Mouse (Mus musculus): Measurements from ENCODE around the gene Ankrd49. TPM values are rescaled to one million over a fixed set of nuclear protein-coding genes. Genes with fewer than 3 reads are reported as not detected.

Gene Ankrd49
- 4.0 and 5.0 TPM in 2 replicates for polyA plus RNA-seq (2012; rRNA removed)

DNA sequence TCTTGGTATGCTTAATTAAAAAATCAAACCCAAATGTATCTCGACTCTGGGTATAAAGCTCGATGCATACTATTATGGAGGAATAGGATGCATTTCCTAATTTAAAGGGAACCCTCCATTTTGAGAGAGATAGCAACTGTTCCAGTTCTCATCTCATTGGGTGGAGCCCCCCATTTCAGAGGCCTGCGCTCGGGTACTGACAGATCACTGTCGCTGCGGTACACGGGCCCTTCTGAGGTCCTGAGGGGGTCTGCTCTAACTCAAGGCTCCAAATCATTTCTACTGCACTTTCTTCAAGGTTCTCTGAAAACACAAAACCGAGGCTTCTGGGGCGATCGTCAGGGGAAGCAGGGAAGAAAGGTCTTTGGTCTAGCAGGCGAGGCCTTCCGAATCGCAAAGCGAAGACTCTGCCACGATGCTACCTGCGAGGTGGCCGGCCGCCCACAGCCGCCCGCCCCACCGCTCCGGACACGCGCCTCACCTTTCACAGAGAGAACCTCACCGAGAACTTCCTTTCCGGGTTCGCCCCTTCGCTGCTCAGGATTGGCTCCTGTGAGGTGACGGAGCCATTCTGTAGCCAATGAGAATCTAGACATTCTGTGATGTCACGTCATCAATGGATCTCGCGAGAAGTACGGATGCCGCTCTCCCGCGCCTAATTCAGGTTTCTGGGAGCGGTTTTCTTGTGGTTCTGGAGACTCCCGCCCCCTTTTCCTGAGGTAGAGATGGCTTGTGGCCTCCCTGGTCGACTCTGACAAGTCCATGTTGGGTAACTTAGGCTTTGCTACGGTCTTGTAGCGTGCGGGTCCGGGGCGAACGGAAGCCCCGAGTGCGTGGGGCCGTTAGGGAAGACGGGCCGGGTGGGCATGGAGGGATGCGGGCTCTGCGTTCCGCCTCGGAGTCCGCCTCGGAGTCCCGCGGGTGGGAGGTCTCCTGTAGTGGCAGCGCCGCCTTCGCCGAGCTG is at the start of gene Ankrd49, which contains the start of gene Mre11a:
TSS of gene Ankrd49 (minus strand) at position 818 of the 964 bp plus-strand sequence.
TSS of gene Mre11a (plus strand) at position 616 of the 964 bp plus-strand sequence.
- peak; percentile 98 for DNase-seq
- peak within 1 kb of the TSS; percentile 99 for H3K4me3 ChIP-seq (ENCODE audit: insufficient read depth, low read depth, low read length)
- no peaks in the 10 kb centered on the region for H3K4me1 ChIP-seq (ENCODE audit: control insufficient read depth, insufficient read depth, low read length)
- under 1% methylated on average over 62 of the region's 62 CpGs for WGBS
- no peak for TF ChIP-seq POLR2A (IDR thresholded peaks at IDR 0.05; ENCODE audit: low read depth, low read length)
- no peak for TF ChIP-seq CTCF (conservative IDR thresholded peaks at IDR 0.05; ENCODE audit: insufficient read depth, insufficient read length, low read depth, low read length)
- peak within 1 kb of the TSS; percentile 96 for H3K27ac ChIP-seq (ENCODE audit: insufficient read depth, low read depth, low read length)
- H3K36me3 ChIP-seq (ENCODE audit: control insufficient read depth, insufficient read depth, low read length) = no peaks in the 10 kb centered on the region
- H3K27me3 ChIP-seq (replicated peaks; ENCODE audit: control insufficient read depth, insufficient read depth, low read length) = no peaks in the 10 kb centered on the region

GRCm38 (mm10) chr9:14832046-14832445 is 47.4 kb upstream of the Ankrd49 start:
- Histone ChIP-seq H3K36me3 (ENCODE audit: control insufficient read depth, insufficient read depth, low read length) (peaks cover 5% of the 10 kb centered on the region), H3K27me3 (replicated peaks; ENCODE audit: control insufficient read depth, insufficient read depth, low read length) (no peaks in the 10 kb centered on the region), H3K4me1 (ENCODE audit: control insufficient read depth, insufficient read depth, low read length) (no peaks in the 10 kb centered on the region), H3K4me3 (ENCODE audit: insufficient read depth, low read depth, low read length) (no peak overlapping the region), H3K27ac (ENCODE audit: insufficient read depth, low read depth, low read length) (no peak overlapping the region)
- TF ChIP-seq POLR2A (IDR thresholded peaks at IDR 0.05; ENCODE audit: low read depth, low read length) (no peak), CTCF (conservative IDR thresholded peaks at IDR 0.05; ENCODE audit: insufficient read depth, insufficient read length, low read depth, low read length) (peak; percentile 13; the same call in 1 of the 2 replicates)
- 88% methylated on average over 5 of the region's 5 CpGs for WGBS
- no peak for DNase-seq

GRCm38 (mm10) chr9:14827875-14828274 is 43.2 kb upstream of the Ankrd49 start:
- WGBS = 68% methylated on average over 2 of the region's 2 CpGs
- DNase-seq = no peak
- Histone ChIP-seq H3K27me3 (replicated peaks; ENCODE audit: control insufficient read depth, insufficient read depth, low read length) (no peaks in the 10 kb centered on the region), H3K4me1 (ENCODE audit: control insufficient read depth, insufficient read depth, low read length) (no peaks in the 10 kb centered on the region), H3K4me3 (ENCODE audit: insufficient read depth, low read depth, low read length) (no peak overlapping the region), H3K36me3 (ENCODE audit: control insufficient read depth, insufficient read depth, low read length) (peaks cover 2% of the 10 kb centered on the region; the same call in 1 of the 2 replicates), H3K27ac (ENCODE audit: insufficient read depth, low read depth, low read length) (no peak overlapping the region)
- TF ChIP-seq POLR2A (IDR thresholded peaks at IDR 0.05; ENCODE audit: low read depth, low read length) = no peak
- no peak for TF ChIP-seq CTCF (conservative IDR thresholded peaks at IDR 0.05; ENCODE audit: insufficient read depth, insufficient read length, low read depth, low read length)

DNA sequence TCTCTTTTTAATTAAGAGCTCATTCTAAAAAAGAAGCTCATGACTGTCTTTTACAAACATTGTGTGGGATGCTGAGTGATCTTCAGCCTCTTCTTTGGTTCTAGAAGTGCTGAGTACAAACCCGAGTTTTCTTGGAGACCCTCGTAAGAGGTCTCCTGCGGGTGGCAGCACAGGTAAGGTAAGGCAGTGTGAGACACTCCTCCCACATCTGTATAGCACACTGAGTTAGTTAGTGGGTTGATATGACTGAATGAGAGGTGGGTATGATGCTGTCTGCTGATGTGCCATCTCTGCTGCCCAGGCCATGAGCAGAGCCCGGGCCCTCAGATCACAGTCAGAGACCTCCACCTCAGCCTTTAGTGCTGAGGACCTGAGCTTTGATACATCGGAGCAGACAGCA is 40.2 kb upstream of the Ankrd49 start:
- Histone ChIP-seq H3K36me3 (ENCODE audit: control insufficient read depth, insufficient read depth, low read length) (peaks cover 4% of the 10 kb centered on the region), H3K4me3 (ENCODE audit: insufficient read depth, low read depth, low read length) (no peak overlapping the region), H3K27me3 (replicated peaks; ENCODE audit: control insufficient read depth, insufficient read depth, low read length) (no peaks in the 10 kb centered on the region), H3K27ac (ENCODE audit: insufficient read depth, low read depth, low read length) (no peak overlapping the region), H3K4me1 (ENCODE audit: control insufficient read depth, insufficient read depth, low read length) (no peaks in the 10 kb centered on the region)
- 85% methylated on average over 5 of the region's 5 CpGs for WGBS
- DNase-seq = no peak
- TF ChIP-seq POLR2A (IDR thresholded peaks at IDR 0.05; ENCODE audit: low read depth, low read length) (no peak), CTCF (conservative IDR thresholded peaks at IDR 0.05; ENCODE audit: insufficient read depth, insufficient read length, low read depth, low read length) (no peak)

DNA sequence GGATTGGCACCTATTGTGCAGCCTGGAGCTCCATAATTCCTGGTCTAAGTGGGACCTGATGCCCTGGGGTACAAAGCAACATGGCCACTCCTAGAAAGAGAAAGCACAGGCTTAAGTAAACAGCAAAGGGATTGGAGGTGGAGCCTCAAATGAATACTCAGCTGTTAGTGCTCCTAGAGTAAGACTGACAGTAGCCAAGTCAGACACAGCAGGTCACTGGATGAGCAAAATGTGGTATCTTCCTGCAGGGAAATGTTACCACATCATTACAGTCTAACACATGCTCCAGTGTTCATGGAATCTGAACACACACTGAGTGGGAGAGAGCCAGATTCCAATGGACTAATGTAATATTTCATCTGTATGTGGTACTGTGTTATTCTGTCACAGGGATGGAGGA is 36.7 kb upstream of the Ankrd49 start:
- Histone ChIP-seq H3K4me3 (ENCODE audit: insufficient read depth, low read depth, low read length) (no peak overlapping the region), H3K4me1 (ENCODE audit: control insufficient read depth, insufficient read depth, low read length) (no peaks in the 10 kb centered on the region), H3K27me3 (replicated peaks; ENCODE audit: control insufficient read depth, insufficient read depth, low read length) (no peaks in the 10 kb centered on the region), H3K36me3 (ENCODE audit: control insufficient read depth, insufficient read depth, low read length) (peaks cover 4% of the 10 kb centered on the region), H3K27ac (ENCODE audit: insufficient read depth, low read depth, low read length) (no peak overlapping the region)
- TF ChIP-seq CTCF (conservative IDR thresholded peaks at IDR 0.05; ENCODE audit: insufficient read depth, insufficient read length, low read depth, low read length) = no peak
- no peak for TF ChIP-seq POLR2A (IDR thresholded peaks at IDR 0.05; ENCODE audit: low read depth, low read length)
- no peak for DNase-seq

GRCm38 (mm10) chr9:14810111-14810510 is 25.5 kb upstream of the Ankrd49 start:
- 98% methylated on average over 5 of the region's 5 CpGs for WGBS
- no peak overlapping the region for H3K27ac ChIP-seq (ENCODE audit: insufficient read depth, low read depth, low read length)
- no peaks in the 10 kb centered on the region for H3K36me3 ChIP-seq (ENCODE audit: control insufficient read depth, insufficient read depth, low read length)
- H3K4me1 ChIP-seq (ENCODE audit: control insufficient read depth, insufficient read depth, low read length) = 0 out of 2 replicates have a peak, but pooled peaks cover 3% of the 10 kb centered on the region
- no peak overlapping the region for H3K4me3 ChIP-seq (ENCODE audit: insufficient read depth, low read depth, low read length)
- TF ChIP-seq CTCF (conservative IDR thresholded peaks at IDR 0.05; ENCODE audit: insufficient read depth, insufficient read length, low read depth, low read length) = no peak
- TF ChIP-seq POLR2A (IDR thresholded peaks at IDR 0.05; ENCODE audit: low read depth, low read length) = no peak
- H3K27me3 ChIP-seq (replicated peaks; ENCODE audit: control insufficient read depth, insufficient read depth, low read length) = no peaks in the 10 kb centered on the region
- DNase-seq = no peak

DNA sequence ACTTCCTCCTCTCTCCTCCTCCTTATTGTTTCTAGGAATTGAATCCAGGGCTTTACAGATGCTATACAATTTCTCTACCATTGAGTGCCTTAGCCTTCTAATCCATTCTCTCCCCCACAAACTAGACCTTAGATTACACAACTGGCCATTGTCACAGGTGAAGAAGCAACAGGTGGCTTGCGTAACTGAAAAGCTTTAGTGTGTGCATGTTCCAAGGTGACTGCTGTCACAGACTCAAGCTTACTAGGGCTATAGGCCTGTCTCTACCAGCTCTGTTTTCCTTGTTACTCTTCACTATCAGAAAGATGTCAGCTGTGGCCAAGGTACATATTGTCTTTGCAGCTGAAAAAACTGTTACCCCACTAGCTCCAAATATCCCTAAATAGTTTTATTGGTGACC is 22.1 kb upstream of the Ankrd49 start:
- Histone ChIP-seq H3K27me3 (replicated peaks; ENCODE audit: control insufficient read depth, insufficient read depth, low read length) (no peaks in the 10 kb centered on the region), H3K36me3 (ENCODE audit: control insufficient read depth, insufficient read depth, low read length) (no peaks in the 10 kb centered on the region), H3K4me1 (ENCODE audit: control insufficient read depth, insufficient read depth, low read length) (no peaks in the 10 kb centered on the region), H3K4me3 (ENCODE audit: insufficient read depth, low read depth, low read length) (no peak overlapping the region), H3K27ac (ENCODE audit: insufficient read depth, low read depth, low read length) (no peak overlapping the region)
- WGBS = 100% methylated on average over 1 of the region's 1 CpGs
- TF ChIP-seq POLR2A (IDR thresholded peaks at IDR 0.05; ENCODE audit: low read depth, low read length) (no peak), CTCF (conservative IDR thresholded peaks at IDR 0.05; ENCODE audit: insufficient read depth, insufficient read length, low read depth, low read length) (no peak)
- DNase-seq = no peak
